In the genomic region with DNA sequence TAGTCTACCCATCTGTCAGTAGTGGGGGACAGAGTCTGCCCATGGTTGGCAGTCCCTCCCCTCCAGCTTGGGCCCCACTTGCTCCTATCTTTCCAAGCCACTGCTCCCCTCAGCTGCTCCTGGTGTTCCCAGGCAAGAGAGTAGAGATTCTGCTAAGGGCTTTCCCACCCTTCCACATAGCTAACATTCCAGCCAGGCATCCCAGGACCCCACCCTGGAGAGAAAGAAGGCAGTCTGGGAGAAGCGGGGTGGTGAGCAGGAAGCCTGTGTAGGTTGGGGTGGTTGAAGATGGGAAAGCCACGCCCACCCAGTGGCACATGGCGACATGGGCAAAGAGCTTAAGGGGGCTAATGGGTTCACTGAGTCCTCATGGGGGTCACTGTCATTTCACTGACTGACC, we compare ENCODE assay signal across 24 mouse cellular contexts. TPM values are rescaled to one million over a fixed set of nuclear protein-coding genes. Genes with fewer than 3 reads are reported as not detected.
A peak's percentile ranks its signal among the peaks of the same experiment; 100 is the strongest.
DNase-seq lines count a peak whose midpoint lies in the region; ATAC-seq and TF ChIP-seq lines count a peak whose summit lies in the region.
"Had no signal": no experiment of that assay in that cellular context is flagged by ENCODE, and none has a peak within 500 bp of the region (broad histone marks: within the 10 kb centered on the region; RNA-seq: fewer than 3 reads in every experiment).

No protein-coding gene starts in this region.

- 78% methylated on average over 3 of the region's 3 CpGs for WGBS in hindbrain, embryonic 10.5 days
- 86% methylated on average over 3 of the region's 3 CpGs for WGBS in hindbrain, embryonic 13.5 days
- 77% methylated on average over 3 of the region's 3 CpGs for WGBS in midbrain, embryonic 10.5 days
- WGBS in midbrain, postnatal 0 days, result 74% methylated on average over 3 of the region's 3 CpGs

- no peak for ATAC-seq in hindbrain, embryonic 13.5 days (ENCODE audit: low FRiP score)
- ATAC-seq in midbrain, postnatal 0 days (ENCODE audit: low FRiP score), result no peak
- ATAC-seq: activated CD4-positive, CD25-positive, alpha-beta regulatory T cell, adult 4 months; intestine, embryonic 16.5 days had no signal

- peaks cover 56% of the 10 kb centered on the region for H3K27me3 ChIP-seq in hindbrain, embryonic 10.5 days (ENCODE audit: insufficient read depth, poor library complexity, severe bottlenecking)
- H3K27me3 ChIP-seq in hindbrain, embryonic 13.5 days, result no peaks in the 10 kb centered on the region
- peaks cover 86% of the 10 kb centered on the region for H3K27me3 ChIP-seq in midbrain, embryonic 10.5 days (ENCODE audit: low read depth, poor library complexity, severe bottlenecking)
- H3K27me3 ChIP-seq in midbrain, postnatal 0 days (ENCODE audit: insufficient read depth, low read length), result no peaks in the 10 kb centered on the region

- H3K4me2 ChIP-seq in hindbrain, embryonic 13.5 days, result no peak overlapping the region
- H3K4me2 ChIP-seq in midbrain, postnatal 0 days (ENCODE audit: low read depth, low read length, poor library complexity, severe bottlenecking), result no peak overlapping the region
- H3K4me2 ChIP-seq: embryonic facial prominence, embryonic 12.5 days; heart, embryonic 15.5 days; midbrain, embryonic 11.5 days had no signal

- no peak for DNase-seq in hindbrain, embryonic 10.5 days (ENCODE audit: low spot score)
- DNase-seq in midbrain, embryonic 10.5 days (ENCODE audit: low spot score), result no peak
- no peak for DNase-seq in midbrain, postnatal 0 days (ENCODE audit: low spot score)
- DNase-seq in Muller cell, postnatal 12 days (ENCODE audit: inconsistent ontology term), result peak; percentile 62
- no peak for DNase-seq in cerebellum, postnatal 36 days
- DNase-seq in cerebellum, adult 9-11 months, result no peak
- DNase-seq: adrenal gland, adult 8-10 months; B cell, adult 2 months; cerebellum, adult 11-12 months; gastrocnemius, adult 2 months; heart, postnatal 36 days; retina, postnatal 1 day; right cerebral cortex, postnatal 25 days; spleen, adult 18-20 months; thymus, postnatal 14 days had no signal

- H3K27ac ChIP-seq in hindbrain, embryonic 10.5 days, result peak overlapping the region; percentile 29
- no peak overlapping the region for H3K27ac ChIP-seq in hindbrain, embryonic 13.5 days
- 0 out of 2 replicates have a peak overlapping the region, but pooled peaks have one; percentile 23 for H3K27ac ChIP-seq in midbrain, embryonic 10.5 days (replicated peaks)
- no peak overlapping the region for H3K27ac ChIP-seq in midbrain, postnatal 0 days (ENCODE audit: low read depth, low read length)
- H3K27ac ChIP-seq: embryonic facial prominence, embryonic 12.5 days; gastrocnemius, adult 2 months; heart, embryonic 15.5 days; hindbrain, postnatal 0 days had no signal

- no peak overlapping the region for H3K9ac ChIP-seq in hindbrain, embryonic 13.5 days
- H3K9ac ChIP-seq in midbrain, postnatal 0 days (replicated peaks; ENCODE audit: low read length, poor library complexity, severe bottlenecking), result no peak overlapping the region
- H3K9ac ChIP-seq: embryonic facial prominence, embryonic 12.5 days; heart, embryonic 15.5 days had no signal

- no peak for TF ChIP-seq CTCF in midbrain, postnatal 0 days (IDR thresholded peaks at IDR 0.05)

- peaks cover 80% of the 10 kb centered on the region for H3K4me1 ChIP-seq in hindbrain, embryonic 10.5 days (replicated peaks)
- peaks cover 70% of the 10 kb centered on the region for H3K4me1 ChIP-seq in hindbrain, embryonic 13.5 days (replicated peaks)
- peaks cover 78% of the 10 kb centered on the region for H3K4me1 ChIP-seq in midbrain, embryonic 10.5 days
- H3K4me1 ChIP-seq in midbrain, postnatal 0 days (ENCODE audit: insufficient read depth, low read length), result no peaks in the 10 kb centered on the region

- H3K9me3 ChIP-seq in hindbrain, embryonic 10.5 days, result no peaks in the 10 kb centered on the region
- H3K9me3 ChIP-seq in hindbrain, embryonic 13.5 days, result no peaks in the 10 kb centered on the region
- no peaks in the 10 kb centered on the region for H3K9me3 ChIP-seq in midbrain, embryonic 10.5 days (replicated peaks)
- no peaks in the 10 kb centered on the region for H3K9me3 ChIP-seq in midbrain, postnatal 0 days (ENCODE audit: low read length)
- H3K9me3 ChIP-seq: embryonic facial prominence, embryonic 12.5 days; heart, embryonic 15.5 days had no signal

- no peak overlapping the region for H3K4me3 ChIP-seq in hindbrain, embryonic 10.5 days
- H3K4me3 ChIP-seq in hindbrain, embryonic 13.5 days, result no peak overlapping the region
- no peak overlapping the region for H3K4me3 ChIP-seq in midbrain, embryonic 10.5 days
- no peak overlapping the region for H3K4me3 ChIP-seq in midbrain, postnatal 0 days (ENCODE audit: low read depth, low read length)
- H3K4me3 ChIP-seq: embryonic facial prominence, embryonic 12.5 days; gastrocnemius, adult 2 months; heart, embryonic 15.5 days; layer of hippocampus, adult 2 months had no signal

- peaks cover 15% of the 10 kb centered on the region; the same call in 1 of the 2 replicates for H3K36me3 ChIP-seq in hindbrain, embryonic 10.5 days
- H3K36me3 ChIP-seq in hindbrain, embryonic 13.5 days, result no peaks in the 10 kb centered on the region
- no peaks in the 10 kb centered on the region for H3K36me3 ChIP-seq in midbrain, embryonic 10.5 days
- no peaks in the 10 kb centered on the region for H3K36me3 ChIP-seq in midbrain, postnatal 0 days (ENCODE audit: insufficient read depth, low read length)
- H3K36me3 ChIP-seq: embryonic facial prominence, embryonic 12.5 days; heart, embryonic 15.5 days had no signal

RNA-seq across cellular contexts. Expression of a gene that starts 13.9 kb away (rescaled TPM):
- 52.3 and 127 TPM in 2 replicates for polyA plus RNA-seq in hindbrain, embryonic 10.5 days (2016; fragmentation: Nextera tagmentation; extraction: Ambion mirVana)
- polyA plus RNA-seq in hindbrain, embryonic 13.5 days (2015; fragmentation: Nextera tagmentation; extraction: Ambion mirVana), result 40.1 and 47.2 TPM in 2 replicates
- polyA plus RNA-seq in midbrain, embryonic 10.5 days (2016; fragmentation: Nextera tagmentation; extraction: Ambion mirVana), result 54.8 and 56.5 TPM in 2 replicates
- 26.3 and 34.3 TPM in 2 replicates for total RNA-seq in midbrain, postnatal 0 days (2014; rRNA removed)
- polyA plus RNA-seq in midbrain, postnatal 0 days (2015; fragmentation: Nextera tagmentation; extraction: Ambion mirVana), result 19.0 and 19.5 TPM in 2 replicates
- total RNA-seq: CH12.LX; gastrocnemius, adult 2 months had no signal
- polyA plus RNA-seq: activated CD4-positive, CD25-positive, alpha-beta regulatory T cell, adult 4 months had no signal

Comparison
In these comparisons a context has a peak if more than half of its experiments do, and no peak if none do; other contexts are left out.
1. H3K27ac ChIP-seq: peak in hindbrain, embryonic 10.5 days (single experiment) and midbrain, embryonic 10.5 days (single experiment); none in hindbrain, embryonic 13.5 days (single experiment) and midbrain, postnatal 0 days (single experiment).